Mouse (Mus musculus) liver, adult 2 months (tissue): ENCODE results near the gene Rps10. TPM values are rescaled to one million over a fixed set of nuclear protein-coding genes. Genes with fewer than 3 reads are reported as not detected.

Experiments used
- DNase-seq: peaks from one replicate; pipeline ENCODE4 v3.0.0-alpha.2; 2011; ENCODE audit warnings: low read depth, low spot score; ENCODE audit errors: extremely low read depth
- H3K27ac ChIP-seq: fragments of 200-500 bp; replicated peaks from 2 replicates; pipeline ENCODE4 v1.5.1; 2012; ENCODE audit warnings: low read depth, mild to moderate bottlenecking, control low read depth, inconsistent platforms, low read length; ENCODE audit not compliant: insufficient read depth
- H3K27me3 ChIP-seq: fragments of 200-500 bp; 2 replicates; pipeline ENCODE4 v1.6.1; 2012; ENCODE audit warnings: mild to moderate bottlenecking, moderate library complexity, low read length, inconsistent platforms; ENCODE audit not compliant: control insufficient read depth, insufficient read depth
- H3K36me3 ChIP-seq: fragments of 200-500 bp; 2 replicates; pipeline ENCODE4 v1.6.1; 2012; ENCODE audit warnings: low read length, inconsistent platforms; ENCODE audit not compliant: control insufficient read depth, insufficient read depth
- H3K4me1 ChIP-seq: fragments of 200-500 bp; 2 replicates; pipeline ENCODE4 v1.6.1; 2011; ENCODE audit warnings: low read length; ENCODE audit not compliant: control insufficient read depth, insufficient read depth
- H3K4me3 ChIP-seq: fragments of 200-500 bp; 2 replicates; pipeline ENCODE4 v1.5.1; 2011; ENCODE audit warnings: low read depth, mild to moderate bottlenecking, control low read depth, low read length, moderate library complexity; ENCODE audit not compliant: insufficient read depth
- H3K79me2 ChIP-seq: fragments of 200-500 bp; 2 replicates; pipeline ENCODE4 v1.6.1; 2012; ENCODE audit warnings: inconsistent platforms, mild to moderate bottlenecking, low read length, moderate library complexity; ENCODE audit not compliant: control insufficient read depth, insufficient read depth
- H3K9ac ChIP-seq: fragments of 200-500 bp; 2 replicates; pipeline ENCODE4 v1.6.1; 2012; ENCODE audit warnings: low read depth, mild to moderate bottlenecking, control low read depth, inconsistent platforms, low read length
- CTCF ChIP-seq: fragments of 200-500 bp; IDR thresholded peaks from 2 replicates; pipeline ENCODE4 v1.5.1; 2011; ENCODE audit warnings: low read depth, low read length, control low read depth
- POLR2A ChIP-seq: fragments of 200-500 bp; IDR thresholded peaks from 2 replicates; pipeline ENCODE4 v1.6.1; 2011; ENCODE audit warnings: low read length, control low read depth; ENCODE audit not compliant: insufficient read depth; ENCODE audit errors: extremely low read depth
- WGBS: fragments of 180-500 bp; shearing (Covaris S2); methylation state at CpG from one replicate; pipeline ENCODE4 v1.1.7; 2018; 5-methylcytosine and 5-hydroxymethylcytosine counted together
- polyA plus RNA-seq: library from polyadenylated mRNA; depleted of rRNA; stranded (reverse); fragments of >200 nt; gene quantifications from 2 replicates; pipeline ENCODE4 v1.2.3, GENCODE M21; 2012
- total RNA-seq: library from RNA; depleted of rRNA; stranded (reverse); fragments of >200 nt; gene quantifications from 2 replicates; pipeline ENCODE4 v1.2.3, GENCODE M21; 2014

Gene Rps10
- total and polyA plus RNA-seq, 2 experiments = 416 to 437 TPM

DNA sequence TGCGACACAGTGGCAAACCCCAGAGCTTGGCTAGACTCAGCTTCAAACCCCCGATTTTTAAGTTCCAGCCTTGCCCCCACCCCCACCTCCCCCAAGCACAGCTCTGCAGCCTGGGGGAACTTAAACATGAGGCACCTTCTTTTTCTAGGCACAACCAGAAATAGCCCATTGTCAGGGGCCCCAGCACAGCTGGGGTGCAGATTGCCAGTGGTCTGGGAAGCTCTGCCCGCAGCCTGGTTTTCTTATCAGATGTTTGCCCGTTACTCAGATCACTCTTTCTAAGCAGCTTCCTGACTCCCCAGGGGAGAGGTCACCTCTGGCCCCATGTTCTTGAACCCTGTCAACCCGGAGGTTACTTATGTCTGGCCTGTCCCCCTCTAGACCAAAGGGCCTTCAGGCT lies 19.9 kb upstream of the Rps10 start:
- Histone ChIP-seq H3K27me3 (peaks cover 14% of the 10 kb centered on the region; the same call in 1 of the 2 replicates), H3K27ac (no peak overlapping the region), H3K4me3 (no peak overlapping the region), H3K36me3 (no peaks in the 10 kb centered on the region), H3K79me2 (no peaks in the 10 kb centered on the region), H3K9ac (no peak overlapping the region), H3K4me1 (no peaks in the 10 kb centered on the region)
- 30% methylated on average over 5 of the region's 5 CpGs for WGBS
- TF ChIP-seq CTCF (no peak), POLR2A (no peak)
- DNase-seq = no peak

DNA sequence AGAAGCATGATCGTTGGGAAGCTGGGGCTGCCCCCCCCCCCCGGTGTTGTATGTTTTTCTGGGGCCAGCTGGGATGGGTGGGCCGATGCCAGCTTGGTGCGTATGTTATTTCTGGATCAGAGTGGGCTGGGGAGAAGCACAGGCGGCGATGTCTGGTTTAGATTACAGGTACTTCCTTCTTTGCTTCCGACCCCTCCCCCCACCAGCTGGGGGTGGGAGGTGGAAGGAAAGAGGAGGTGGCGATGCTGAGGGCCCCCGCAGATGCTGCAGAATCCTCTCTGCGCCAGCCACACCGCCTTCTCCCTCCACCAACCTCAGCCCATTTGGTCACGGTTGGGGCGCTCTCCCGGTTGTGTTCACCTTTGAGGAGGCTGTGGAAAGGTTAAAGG lies 19.5 kb upstream of the Rps10 start:
- Histone ChIP-seq H3K27ac (no peak overlapping the region), H3K4me1 (no peaks in the 10 kb centered on the region), H3K4me3 (no peak overlapping the region), H3K36me3 (no peaks in the 10 kb centered on the region), H3K9ac (no peak overlapping the region), H3K79me2 (no peaks in the 10 kb centered on the region), H3K27me3 (peaks cover 14% of the 10 kb centered on the region; the same call in 1 of the 2 replicates)
- TF ChIP-seq POLR2A (no peak), CTCF (no peak)
- 14% methylated on average over 14 of the region's 14 CpGs for WGBS
- no peak for DNase-seq

GRCm38 (mm10) chr17:27655089-27656010 lies 18.9 kb upstream of the Rps10 start, which contains the start of gene Pacsin1:
Gene Pacsin1, plus strand, starts transcription at chr17:27655509.
- H3K4me3 ChIP-seq = peak within 1 kb of the TSS; percentile 14; the same call in 1 of the 2 replicates
- no peak within 1 kb of the TSS for H3K27ac ChIP-seq
- no peaks in the 10 kb centered on the region for H3K79me2 ChIP-seq
- no peaks in the 10 kb centered on the region for H3K36me3 ChIP-seq
- no peak for DNase-seq
- H3K27me3 ChIP-seq = peaks cover 14% of the 10 kb centered on the region; the same call in 1 of the 2 replicates
- 5% methylated on average over 63 of the region's 65 CpGs for WGBS
- TF ChIP-seq POLR2A (no peak), CTCF (no peak)
- no peak within 1 kb of the TSS for H3K9ac ChIP-seq
- H3K4me1 ChIP-seq = 0 out of 2 replicates have a peak, but pooled peaks cover under 1% of the 10 kb centered on the region

- no peak overlapping the region for H3K4me3 ChIP-seq
- TF ChIP-seq POLR2A = no peak
- TF ChIP-seq CTCF = no peak
- no peaks in the 10 kb centered on the region for H3K36me3 ChIP-seq
- 79% methylated on average over 10 of the region's 10 CpGs for WGBS
- no peak for DNase-seq
- H3K9ac ChIP-seq = no peak overlapping the region
- H3K4me1 ChIP-seq = peaks cover 1% of the 10 kb centered on the region; the same call in 1 of the 2 replicates
- H3K27me3 ChIP-seq = peaks cover 14% of the 10 kb centered on the region; the same call in 1 of the 2 replicates
- no peak overlapping the region for H3K27ac ChIP-seq
- no peaks in the 10 kb centered on the region for H3K79me2 ChIP-seq
These were observed 16.9 kb upstream of the Rps10 start for GRCm38 (mm10) chr17:27653253-27653959.

- no peak overlapping the region for H3K4me3 ChIP-seq
- WGBS = 83% methylated on average over 23 of the region's 23 CpGs
- no peaks in the 10 kb centered on the region for H3K79me2 ChIP-seq
- no peaks in the 10 kb centered on the region for H3K36me3 ChIP-seq
- H3K27me3 ChIP-seq = peaks cover 14% of the 10 kb centered on the region; the same call in 1 of the 2 replicates
- no peak overlapping the region for H3K9ac ChIP-seq
- H3K27ac ChIP-seq = no peak overlapping the region
- H3K4me1 ChIP-seq = peaks cover 1% of the 10 kb centered on the region; the same call in 1 of the 2 replicates
- DNase-seq = no peak
- TF ChIP-seq POLR2A (no peak), CTCF (no peak)
These were observed 15.7 kb upstream of the Rps10 start for GRCm38 (mm10) chr17:27652046-27652790.
